Mouse (Mus musculus): Measurements from ENCODE around the gene Kdr.

The Kdr gene

GRCm38 (mm10) chr5:75919601-75920000, 58.7 kb downstream of the Kdr start:
- no peak for ATAC-seq (ENCODE audit: low TSS enrichment)

- no peak for ATAC-seq (ENCODE audit: low TSS enrichment)
Measured at GRCm38 (mm10) chr5:75918139-75918538, 60.1 kb downstream of the Kdr start.

GRCm38 (mm10) chr5:75917231-75917630, 61.0 kb downstream of the Kdr start:
- ATAC-seq (ENCODE audit: low TSS enrichment), result no peak

GRCm38 (mm10) chr5:75906102-75906501, 72.2 kb downstream of the Kdr start:
- ATAC-seq (ENCODE audit: low TSS enrichment), result no peak

- no peak for ATAC-seq (ENCODE audit: low TSS enrichment)
Measured at GRCm38 (mm10) chr5:75900231-75900920, 77.9 kb downstream of the Kdr start.

GRCm38 (mm10) chr5:75895351-75895750, 82.9 kb downstream of the Kdr start:
- ATAC-seq (ENCODE audit: low TSS enrichment), result no peak

- ATAC-seq (ENCODE audit: low TSS enrichment), result no peak
Measured at GRCm38 (mm10) chr5:75892956-75893471, 85.2 kb downstream of the Kdr start.
